Mouse (Mus musculus) bone marrow macrophage, adult 2 months (primary cell): Measurements from ENCODE around the gene Cmtm6.

Experiments
- CTCF ChIP-seq: IDR thresholded peaks from 2 replicates; pipeline ENCODE4 v1.5.1; 2012; ENCODE audit warnings: low read depth, mild to moderate bottlenecking, low read length, moderate library complexity
- POLR2A ChIP-seq: IDR thresholded peaks from 2 replicates; pipeline ENCODE4 v1.6.1; 2012; ENCODE audit warnings: mild to moderate bottlenecking, low read depth, low read length, borderline replicate concordance

DNA sequence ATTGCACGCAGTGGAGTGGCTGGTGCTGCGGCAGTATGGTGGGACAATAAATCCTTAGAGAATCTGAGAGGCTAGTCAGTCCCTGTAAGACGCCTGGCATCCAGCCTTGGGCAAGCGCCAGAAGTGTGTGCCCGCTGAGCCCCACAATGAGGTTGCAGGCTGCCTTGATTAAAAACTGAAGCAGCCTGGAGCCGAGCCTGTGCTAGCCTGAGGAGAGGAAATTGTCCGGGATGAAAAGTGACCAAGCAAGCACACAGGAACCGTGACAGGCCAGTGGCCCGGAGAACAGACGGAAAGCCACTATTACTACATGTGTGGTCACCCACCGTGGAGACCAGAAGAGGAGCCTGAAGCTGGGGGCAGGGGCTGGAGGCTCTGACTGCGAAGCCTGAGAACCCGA is 36.1 kb downstream of the Cmtm6 start:
- TF ChIP-seq CTCF (no peak), POLR2A (no peak)
